Mouse (Mus musculus) CD8-positive naive resting alpha-beta T cell, adult 57 days (primary cell): ENCODE results near the gene Adprhl2. TPM values are rescaled to one million over a fixed set of nuclear protein-coding genes. Genes with fewer than 3 reads are reported as not detected.

Experiments
- total RNA-seq: library from RNA; stranded (reverse); gene quantifications from one replicate; pipeline ENCODE4 v1.2.4, GENCODE M21; 2023

Gene Adprhl2
- 41.8 TPM for total RNA-seq

DNA sequence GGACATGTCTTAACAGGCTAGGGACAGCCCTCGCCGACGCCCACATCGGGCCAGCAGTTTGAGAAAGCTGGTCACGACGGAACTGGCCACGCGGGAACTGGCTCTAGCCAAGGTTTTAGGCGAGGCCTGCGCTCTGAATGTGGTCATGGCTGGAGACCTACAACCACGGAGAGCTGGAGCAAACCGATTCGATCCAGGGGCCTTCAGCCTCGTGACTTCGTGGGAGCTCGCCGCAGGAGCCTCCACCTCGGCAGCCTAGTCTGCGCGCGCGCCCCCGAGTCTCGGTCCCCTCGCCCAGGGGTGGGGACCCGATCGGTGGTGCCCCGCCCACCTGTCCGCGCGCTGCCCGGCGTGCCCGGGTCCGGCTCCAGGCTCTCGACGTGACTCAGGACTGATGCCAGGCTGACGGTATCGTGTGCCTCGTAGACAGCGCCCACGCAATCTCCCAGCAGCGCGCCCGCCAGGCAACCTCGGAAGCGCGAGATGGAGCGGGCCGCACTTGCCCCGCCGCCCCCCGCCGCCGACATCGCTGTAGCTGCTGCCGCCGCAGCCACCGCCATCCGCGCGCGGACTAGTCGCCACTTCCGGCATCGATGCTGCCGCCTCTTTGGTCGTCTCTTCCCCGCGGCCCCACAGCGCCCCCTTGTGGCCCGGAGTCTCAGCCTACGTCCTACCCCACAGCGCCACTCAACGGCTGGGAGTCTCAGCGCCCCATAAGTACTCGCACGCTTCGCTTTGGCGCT, at the start of gene Adprhl2:
TSS of gene Adprhl2 (minus strand) at position 593 of the 743 bp plus-strand sequence.

DNA sequence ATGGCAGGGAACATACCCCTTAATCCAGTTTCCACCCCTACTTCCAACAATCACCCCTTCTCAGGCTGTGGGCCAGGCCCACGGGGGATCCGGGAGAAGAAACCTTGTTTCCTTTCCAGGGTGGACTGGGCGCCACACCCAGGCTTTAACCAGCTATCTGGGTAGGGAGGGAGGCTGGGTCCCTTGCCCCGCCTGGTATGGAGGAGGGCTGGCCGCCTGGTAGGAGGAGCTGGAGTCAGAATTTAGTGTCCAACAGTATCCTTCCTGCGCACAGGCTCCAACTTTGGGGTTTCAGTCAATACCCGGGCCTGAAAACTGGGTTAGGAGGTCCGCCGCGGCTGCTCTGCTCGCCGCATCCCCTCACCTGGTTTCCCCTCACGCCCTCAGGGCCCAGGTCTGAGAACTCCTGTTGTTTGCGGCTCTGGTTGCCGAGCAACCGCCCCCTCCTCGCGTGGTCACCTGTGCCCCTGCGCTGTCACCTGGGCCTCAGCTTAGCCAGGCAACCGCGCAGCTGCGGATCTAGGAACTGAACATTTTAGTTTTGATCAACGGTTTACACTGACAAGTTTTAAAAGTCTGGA, 3.9 kb upstream of the Adprhl2 start, which contains the start of gene Tekt2:
TSS of gene Tekt2 (minus strand) at position 408 of the 581 bp plus-strand sequence.

DNA sequence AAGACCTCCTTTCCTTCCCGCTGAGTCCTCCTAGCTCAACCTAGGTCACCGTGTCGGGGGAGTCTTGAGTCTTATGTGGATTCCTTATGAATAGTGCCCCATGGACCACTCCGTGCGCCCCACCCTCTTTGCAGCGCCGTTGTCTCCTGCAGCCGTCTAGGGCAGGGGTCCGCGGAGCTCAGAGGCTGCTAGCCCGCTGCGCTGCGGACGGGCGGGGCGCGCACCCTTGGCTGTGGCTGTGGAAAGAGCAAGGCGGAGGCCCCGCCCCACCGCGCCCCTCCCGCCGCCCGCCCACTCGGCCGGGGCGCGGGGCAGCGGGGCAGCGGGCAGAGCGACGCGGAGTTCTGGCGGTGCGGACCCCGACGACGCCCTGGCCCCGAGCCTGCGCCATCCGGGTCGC, 35.0 kb downstream of the Adprhl2 start, which contains the start of gene Col8a2:
TSS of gene Col8a2 (plus strand) at position 302 of the 400 bp plus-strand sequence.

Other genes with a start within 250 kb of the Adprhl2 start
- gene Lsm10, start 225.1 kb downstream of the Adprhl2 start, total RNA-seq, result 14.5 TPM
- gene Stk40, start 217.7 kb downstream of the Adprhl2 start, total RNA-seq, result 31.3 TPM
- 17.0 TPM for gene Eva1b, start 174.0 kb downstream of the Adprhl2 start, total RNA-seq
- gene Sh3d21, start 158.2 kb downstream of the Adprhl2 start, total RNA-seq, result 1.5 TPM
- gene Thrap3, start 118.9 kb downstream of the Adprhl2 start, total RNA-seq, result 559 TPM
- 59.6 TPM for gene Map7d1, start 65.4 kb downstream of the Adprhl2 start, total RNA-seq
- gene Trappc3, start 59.4 kb downstream of the Adprhl2 start, total RNA-seq, result 31.5 TPM
- not detected for gene Col8a2, start 34.9 kb downstream of the Adprhl2 start, total RNA-seq
- not detected for gene Tekt2, start 4.0 kb upstream of the Adprhl2 start, total RNA-seq
- gene Ago3, start 107.9 kb upstream of the Adprhl2 start, total RNA-seq, result 33.6 TPM
- gene Ago1, start 146.9 kb upstream of the Adprhl2 start, total RNA-seq, result 50.5 TPM
- 0.34 TPM for gene Ago4, start 211.8 kb upstream of the Adprhl2 start, total RNA-seq
- gene Clspn, start 235.2 kb upstream of the Adprhl2 start, total RNA-seq, result 14.5 TPM